Mouse (Mus musculus) stomach, postnatal 0 days (tissue): ENCODE results near the gene Gon7.

Experiments
- CTCF ChIP-seq: IDR thresholded peaks from 2 replicates; pipeline ENCODE4 v1.5.1; 2016; ENCODE audit warnings: antibody characterized with exemption, low read depth, mild to moderate bottlenecking, moderate library complexity
- EP300 ChIP-seq: optimal IDR thresholded peaks from 2 replicates; pipeline ENCODE3; 2016; ENCODE audit warnings: antibody characterized with exemption

DNA sequence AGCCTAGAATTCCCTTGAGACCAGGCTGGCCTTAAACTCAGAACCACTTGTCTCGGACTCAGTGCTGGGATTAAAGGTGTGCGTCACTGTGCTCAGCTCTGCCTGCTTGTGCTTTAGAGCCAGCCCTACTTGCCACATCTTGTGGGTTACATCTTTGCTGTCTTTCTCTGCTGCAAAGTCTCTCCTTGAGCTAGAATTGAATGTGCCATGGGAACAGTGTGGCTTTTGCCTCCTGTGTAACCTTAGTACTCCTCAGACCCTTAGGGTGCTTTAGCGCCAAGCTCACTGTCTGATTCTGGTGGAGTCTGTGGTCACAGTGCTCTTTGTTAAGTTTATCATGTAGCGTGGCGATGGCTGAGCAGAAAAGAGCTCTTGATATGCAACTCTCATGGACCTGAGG lies 15.1 kb upstream of the Gon7 start:
- TF ChIP-seq CTCF (no peak), EP300 (no peak)
